Mouse (Mus musculus) spleen, adult 2 months (tissue): Measurements from ENCODE around the gene Aes.

Experiments used
- CTCF ChIP-seq: fragments of 200-500 bp; IDR thresholded peaks from 2 replicates; pipeline ENCODE4 v1.5.1; 2011; ENCODE audit warnings: mild to moderate bottlenecking, inconsistent platforms; ENCODE audit not compliant: insufficient read depth, insufficient read length, insufficient replicate concordance; ENCODE audit errors: extremely low read depth
- POLR2A ChIP-seq: fragments of 200-500 bp; IDR thresholded peaks from 2 replicates; pipeline ENCODE4 v1.6.1; 2011; ENCODE audit warnings: low read depth, low read length, inconsistent platforms

GRCm38 (mm10) chr10:81541363-81541762 lies 17.9 kb upstream of the Aes start:
- TF ChIP-seq POLR2A (no peak), CTCF (no peak)
